Mouse (Mus musculus): Measurements from ENCODE around the gene Crybg2. TPM values are rescaled to one million over a fixed set of nuclear protein-coding genes. Genes with fewer than 3 reads are reported as not detected.

The Crybg2 gene
- polyA plus RNA-seq, 1 experiment from 2014 or later = 1.9 TPM

DNA sequence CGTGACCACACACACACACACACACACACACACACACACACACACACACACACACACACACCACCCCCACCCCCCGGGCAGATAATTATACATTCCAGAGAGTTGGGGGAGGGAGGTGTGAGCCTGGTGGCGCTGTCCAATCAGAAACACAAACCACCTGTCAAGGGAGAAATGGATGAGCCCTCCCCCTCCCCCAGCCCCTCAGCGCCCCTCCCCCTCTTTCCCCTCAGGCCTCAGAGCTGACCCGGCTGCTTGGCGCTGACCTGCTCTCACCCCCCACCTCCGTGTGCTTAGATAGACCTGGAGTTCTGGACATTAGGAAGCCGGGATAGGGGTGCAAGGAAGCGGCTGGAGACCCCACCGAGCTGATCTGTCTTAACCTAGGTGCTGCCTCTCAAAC is 41.4 kb upstream of the Crybg2 start:
- peaks cover 17% of the 10 kb centered on the region for H3K27me3 ChIP-seq (replicated peaks; ENCODE audit: control insufficient read depth, insufficient read depth, low read length)
- under 1% methylated on average over 8 of the region's 10 CpGs for WGBS
- H3K4me2 ChIP-seq (ENCODE audit: low read length) = peak overlapping the region; percentile 50
- peaks cover 14% of the 10 kb centered on the region for H3K4me1 ChIP-seq (ENCODE audit: control insufficient read depth, insufficient read depth, low read length)
- H3K36me3 ChIP-seq (ENCODE audit: control insufficient read depth, insufficient read depth, low read length) = no peaks in the 10 kb centered on the region
- no peaks in the 10 kb centered on the region for H3K9me3 ChIP-seq (replicated peaks; ENCODE audit: control insufficient read depth, low read length)
- DNase-seq (ENCODE audit: low spot score) (peak; percentile 24), ATAC-seq (no peak; the same call in 1 of the 2 replicates)
- no peak overlapping the region for H3K4me3 ChIP-seq (ENCODE audit: low read depth, low read length)
- no peak overlapping the region for H3K27ac ChIP-seq (ENCODE audit: low read depth, low read length)
- no peak overlapping the region for H3K9ac ChIP-seq (ENCODE audit: low read length)

DNA sequence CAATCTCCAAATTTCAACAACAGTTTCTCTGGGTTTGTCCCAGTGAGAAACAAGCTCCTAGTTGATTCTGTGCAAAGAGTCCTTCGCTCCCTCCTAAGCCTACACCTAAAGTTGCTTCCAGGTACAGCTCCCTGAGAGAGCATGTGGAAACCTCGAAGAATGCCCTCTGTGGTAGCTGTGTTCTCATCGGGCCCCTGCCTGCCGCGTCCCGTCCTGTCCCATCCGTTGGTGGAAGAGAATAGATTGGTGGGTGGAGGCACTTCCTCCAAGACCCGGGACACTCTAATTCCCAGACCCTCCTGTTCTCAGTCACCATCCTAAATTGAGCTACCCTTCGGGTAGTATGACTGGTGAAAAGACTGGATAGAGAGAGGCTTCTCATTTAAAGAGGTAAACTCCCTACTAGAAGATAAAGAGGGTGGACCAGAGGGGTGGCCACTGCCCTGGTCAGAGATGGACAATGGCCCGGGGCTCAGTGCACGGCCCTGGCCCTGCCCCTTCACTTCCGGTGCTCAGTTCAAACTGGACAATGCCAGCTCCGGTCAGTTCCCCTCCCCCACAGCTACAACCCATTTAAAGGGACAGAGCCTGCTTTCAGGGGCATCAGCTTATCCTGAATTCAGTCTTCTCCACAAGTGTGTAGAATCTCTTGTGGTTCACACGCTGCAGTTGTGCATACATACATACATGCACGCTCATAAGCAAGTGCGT is 40.8 kb upstream of the Crybg2 start:
- Histone ChIP-seq H3K4me3 (ENCODE audit: low read depth, low read length) (peak overlapping the region; percentile 16), H3K9me3 (replicated peaks; ENCODE audit: control insufficient read depth, low read length) (no peaks in the 10 kb centered on the region), H3K9ac (ENCODE audit: low read length) (no peak overlapping the region), H3K27me3 (replicated peaks; ENCODE audit: control insufficient read depth, insufficient read depth, low read length) (peaks cover 17% of the 10 kb centered on the region), H3K36me3 (ENCODE audit: control insufficient read depth, insufficient read depth, low read length) (no peaks in the 10 kb centered on the region), H3K27ac (ENCODE audit: low read depth, low read length) (0 out of 2 replicates have a peak overlapping the region, but pooled peaks have one; percentile 44), H3K4me2 (ENCODE audit: low read length) (peak overlapping the region; percentile 50), H3K4me1 (ENCODE audit: control insufficient read depth, insufficient read depth, low read length) (peaks cover 14% of the 10 kb centered on the region)
- 2% methylated on average over 16 of the region's 16 CpGs for WGBS
- ATAC-seq (no peak), DNase-seq (ENCODE audit: low spot score) (peak; percentile 43)

DNA sequence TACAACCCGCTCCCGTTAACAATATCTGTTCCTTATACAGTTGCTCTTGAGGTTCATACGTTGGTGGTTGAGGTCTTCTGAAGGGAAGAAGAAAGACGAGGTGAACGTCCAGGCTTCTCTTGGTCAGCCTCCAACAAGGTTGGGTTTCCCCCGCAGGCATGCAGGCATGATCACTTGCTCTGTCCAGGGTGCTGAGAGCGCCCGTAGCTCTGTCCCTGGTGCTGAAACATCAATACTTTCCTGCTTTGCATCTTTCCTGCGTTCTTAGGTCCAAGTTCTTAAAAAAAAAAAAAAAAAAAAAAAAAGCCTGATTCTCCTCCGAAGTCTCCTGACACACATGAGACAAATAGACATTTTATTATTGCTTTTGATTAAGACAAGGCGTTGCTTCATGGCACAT is 40.0 kb upstream of the Crybg2 start:
- no peaks in the 10 kb centered on the region for H3K36me3 ChIP-seq (ENCODE audit: control insufficient read depth, insufficient read depth, low read length)
- H3K4me3 ChIP-seq (ENCODE audit: low read depth, low read length) = no peak overlapping the region
- no peak overlapping the region for H3K27ac ChIP-seq (ENCODE audit: low read depth, low read length)
- no peak overlapping the region for H3K9ac ChIP-seq (ENCODE audit: low read length)
- H3K4me1 ChIP-seq (ENCODE audit: control insufficient read depth, insufficient read depth, low read length) = peaks cover 14% of the 10 kb centered on the region
- H3K9me3 ChIP-seq (replicated peaks; ENCODE audit: control insufficient read depth, low read length) = no peaks in the 10 kb centered on the region
- peaks cover 17% of the 10 kb centered on the region for H3K27me3 ChIP-seq (replicated peaks; ENCODE audit: control insufficient read depth, insufficient read depth, low read length)
- DNase-seq (ENCODE audit: low spot score) = peak; percentile 48
- no peak overlapping the region for H3K4me2 ChIP-seq (ENCODE audit: low read length)
- no peak for ATAC-seq
- 3% methylated on average over 11 of the region's 11 CpGs for WGBS

DNA sequence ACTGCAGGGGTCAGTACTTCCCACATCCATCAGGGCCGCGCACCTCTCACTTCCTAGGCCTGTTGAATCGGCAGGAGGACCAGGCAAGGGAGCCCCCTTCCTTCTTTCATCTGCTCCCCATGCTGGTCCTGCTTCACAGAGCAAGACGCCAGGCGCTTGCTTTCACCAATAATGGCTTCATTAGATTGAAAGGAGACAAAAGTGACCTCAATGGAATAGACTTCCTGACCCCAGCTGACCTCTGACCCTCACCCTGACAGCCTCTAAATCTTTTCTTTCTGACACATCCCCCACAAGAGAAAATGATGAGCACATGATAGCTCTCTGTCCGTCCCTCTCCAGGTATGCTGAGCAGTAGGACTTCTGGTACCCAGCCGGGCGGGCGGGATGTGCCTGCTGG is 34.8 kb upstream of the Crybg2 start:
- Histone ChIP-seq H3K9ac (ENCODE audit: low read length) (no peak overlapping the region), H3K9me3 (replicated peaks; ENCODE audit: control insufficient read depth, low read length) (no peaks in the 10 kb centered on the region), H3K4me2 (ENCODE audit: low read length) (no peak overlapping the region), H3K27me3 (replicated peaks; ENCODE audit: control insufficient read depth, insufficient read depth, low read length) (no peaks in the 10 kb centered on the region), H3K4me1 (ENCODE audit: control insufficient read depth, insufficient read depth, low read length) (no peaks in the 10 kb centered on the region), H3K4me3 (ENCODE audit: low read depth, low read length) (no peak overlapping the region), H3K36me3 (ENCODE audit: control insufficient read depth, insufficient read depth, low read length) (no peaks in the 10 kb centered on the region), H3K27ac (ENCODE audit: low read depth, low read length) (no peak overlapping the region)
- 29% methylated on average over 9 of the region's 9 CpGs for WGBS
- ATAC-seq = no peak
- no peak for DNase-seq (ENCODE audit: low spot score)

DNA sequence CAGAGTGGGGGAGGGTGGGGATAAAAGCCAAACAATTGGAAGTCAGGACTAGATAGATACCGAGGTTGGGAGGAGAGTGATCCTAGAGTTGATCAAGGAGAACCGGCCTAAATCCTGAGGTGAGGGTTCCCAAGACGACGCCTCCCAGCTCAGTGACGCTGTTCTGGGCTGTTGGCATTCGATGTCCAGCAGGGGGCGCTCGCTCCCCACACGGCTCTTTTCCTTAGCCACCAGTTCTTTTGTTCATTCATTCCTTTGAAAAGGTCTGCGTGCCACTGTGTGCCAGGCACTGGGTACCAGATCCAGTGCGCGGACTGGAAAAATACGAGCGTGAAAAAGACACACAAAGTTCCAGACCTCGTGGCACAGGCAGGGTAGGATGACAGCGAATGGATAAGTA is 24.7 kb upstream of the Crybg2 start:
- Histone ChIP-seq H3K4me3 (ENCODE audit: low read depth, low read length) (no peak overlapping the region), H3K36me3 (ENCODE audit: control insufficient read depth, insufficient read depth, low read length) (no peaks in the 10 kb centered on the region), H3K27ac (ENCODE audit: low read depth, low read length) (no peak overlapping the region), H3K9ac (ENCODE audit: low read length) (peak overlapping the region; percentile 35; the same call in 1 of the 2 replicates), H3K4me1 (ENCODE audit: control insufficient read depth, insufficient read depth, low read length) (no peaks in the 10 kb centered on the region), H3K27me3 (replicated peaks; ENCODE audit: control insufficient read depth, insufficient read depth, low read length) (no peaks in the 10 kb centered on the region), H3K9me3 (replicated peaks; ENCODE audit: control insufficient read depth, low read length) (no peaks in the 10 kb centered on the region), H3K4me2 (ENCODE audit: low read length) (no peak overlapping the region)
- 5% methylated on average over 16 of the region's 16 CpGs for WGBS
- peak; percentile 89 for DNase-seq (ENCODE audit: low spot score)
- peak; percentile 32; the same call in 1 of the 2 replicates for ATAC-seq

DNA sequence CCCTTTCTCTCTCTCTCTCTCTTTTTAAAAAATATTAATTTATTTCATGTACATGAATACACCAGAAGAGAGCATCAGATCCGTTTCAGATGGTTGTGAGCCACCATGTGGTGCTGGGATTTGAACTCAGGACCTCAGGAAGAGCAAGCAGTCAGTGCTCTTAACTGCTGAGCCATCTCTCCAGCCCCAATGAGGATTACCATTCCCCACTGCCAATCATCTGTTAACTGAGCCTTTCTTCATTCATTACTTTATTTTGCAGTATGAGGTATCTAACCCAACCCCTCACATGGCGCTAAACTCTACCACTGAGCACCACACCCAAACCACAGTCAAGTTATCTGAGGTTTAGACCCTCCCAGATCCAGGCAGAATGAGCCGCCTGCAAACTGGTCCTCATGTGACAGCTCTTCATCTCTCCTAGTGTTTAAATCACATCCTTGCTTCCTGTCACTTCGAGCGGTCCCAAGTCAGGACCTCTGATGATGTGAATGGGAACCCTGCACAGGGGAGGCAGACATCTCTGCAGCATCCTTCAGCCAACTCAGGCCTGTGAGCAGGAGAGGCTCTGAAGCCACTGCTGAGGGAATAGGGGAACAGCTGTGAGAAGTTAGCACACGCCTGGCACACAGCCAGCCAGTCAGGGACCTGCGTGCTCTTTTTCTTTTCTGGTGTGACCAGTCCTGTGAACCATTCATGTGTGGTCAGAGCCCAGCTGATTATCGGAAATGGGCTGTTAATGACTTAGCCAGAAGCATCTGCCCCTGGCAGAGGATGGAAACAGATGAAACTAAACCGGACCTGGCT is 19.1 kb upstream of the Crybg2 start:
- ATAC-seq = no peak
- no peak overlapping the region for H3K9ac ChIP-seq (ENCODE audit: low read length)
- no peaks in the 10 kb centered on the region for H3K27me3 ChIP-seq (replicated peaks; ENCODE audit: control insufficient read depth, insufficient read depth, low read length)
- peak; percentile 60 for DNase-seq (ENCODE audit: low spot score)
- H3K4me2 ChIP-seq (ENCODE audit: low read length) = no peak overlapping the region
- no peaks in the 10 kb centered on the region for H3K36me3 ChIP-seq (ENCODE audit: control insufficient read depth, insufficient read depth, low read length)
- H3K4me3 ChIP-seq (ENCODE audit: low read depth, low read length) = no peak overlapping the region
- H3K9me3 ChIP-seq (replicated peaks; ENCODE audit: control insufficient read depth, low read length) = no peaks in the 10 kb centered on the region
- H3K27ac ChIP-seq (ENCODE audit: low read depth, low read length) = no peak overlapping the region
- H3K4me1 ChIP-seq (ENCODE audit: control insufficient read depth, insufficient read depth, low read length) = no peaks in the 10 kb centered on the region
- WGBS = 60% methylated on average over 9 of the region's 9 CpGs

DNA sequence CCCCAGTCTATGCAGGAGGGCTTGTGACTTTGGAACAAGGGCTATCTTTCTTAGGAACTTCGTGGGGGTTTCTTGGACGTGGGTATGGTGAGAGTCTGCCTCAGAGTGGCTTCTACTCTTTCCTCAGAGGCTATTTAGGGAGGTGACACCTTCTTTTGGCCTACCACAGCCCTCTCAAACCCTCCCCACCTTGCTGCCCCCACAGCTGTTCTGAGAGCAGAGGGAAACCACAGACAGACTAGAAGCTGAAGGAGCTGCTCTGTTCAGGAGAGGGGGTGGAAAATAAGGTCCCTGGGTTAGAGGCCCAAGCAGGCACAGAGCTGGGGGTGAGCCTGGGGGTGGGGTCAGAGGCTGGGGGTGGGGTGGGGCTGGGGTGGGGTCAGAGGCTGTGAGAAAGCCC is 17.6 kb upstream of the Crybg2 start:
- Histone ChIP-seq H3K4me3 (ENCODE audit: low read depth, low read length) (no peak overlapping the region), H3K9me3 (replicated peaks; ENCODE audit: control insufficient read depth, low read length) (no peaks in the 10 kb centered on the region), H3K9ac (ENCODE audit: low read length) (no peak overlapping the region), H3K27ac (ENCODE audit: low read depth, low read length) (no peak overlapping the region), H3K36me3 (ENCODE audit: control insufficient read depth, insufficient read depth, low read length) (no peaks in the 10 kb centered on the region), H3K27me3 (replicated peaks; ENCODE audit: control insufficient read depth, insufficient read depth, low read length) (no peaks in the 10 kb centered on the region), H3K4me1 (ENCODE audit: control insufficient read depth, insufficient read depth, low read length) (no peaks in the 10 kb centered on the region), H3K4me2 (ENCODE audit: low read length) (no peak overlapping the region)
- WGBS = 64% methylated on average over 2 of the region's 2 CpGs
- no peak for DNase-seq (ENCODE audit: low spot score)
- ATAC-seq = no peak

DNA sequence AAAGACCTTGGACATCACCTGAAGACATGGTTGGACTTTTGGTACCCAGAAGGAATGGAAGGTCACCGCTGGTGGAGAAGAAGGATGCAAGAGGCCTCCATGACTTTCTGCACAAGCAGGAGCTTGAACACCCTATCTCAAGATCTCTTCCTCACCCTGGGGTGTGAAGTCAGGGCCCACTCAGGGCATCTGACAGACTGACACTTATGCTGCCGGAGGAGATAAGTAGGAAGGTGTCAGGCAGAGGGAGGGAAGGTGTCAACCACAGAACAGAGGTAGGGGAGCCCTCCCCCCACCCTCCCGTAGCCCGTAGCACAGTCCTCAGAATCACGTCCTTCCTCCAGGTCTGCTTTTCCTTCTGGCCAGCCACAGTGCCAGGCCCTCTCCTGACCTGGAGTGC is 13.0 kb upstream of the Crybg2 start:
- DNase-seq (ENCODE audit: low spot score) = no peak
- Histone ChIP-seq H3K4me3 (ENCODE audit: low read depth, low read length) (no peak overlapping the region), H3K9ac (ENCODE audit: low read length) (no peak overlapping the region), H3K27me3 (replicated peaks; ENCODE audit: control insufficient read depth, insufficient read depth, low read length) (no peaks in the 10 kb centered on the region), H3K9me3 (replicated peaks; ENCODE audit: control insufficient read depth, low read length) (no peaks in the 10 kb centered on the region), H3K36me3 (ENCODE audit: control insufficient read depth, insufficient read depth, low read length) (no peaks in the 10 kb centered on the region), H3K4me1 (ENCODE audit: control insufficient read depth, insufficient read depth, low read length) (peaks cover under 1% of the 10 kb centered on the region; the same call in 1 of the 2 replicates), H3K27ac (ENCODE audit: low read depth, low read length) (no peak overlapping the region), H3K4me2 (ENCODE audit: low read length) (no peak overlapping the region)
- 88% methylated on average over 5 of the region's 5 CpGs for WGBS
- ATAC-seq = no peak

DNA sequence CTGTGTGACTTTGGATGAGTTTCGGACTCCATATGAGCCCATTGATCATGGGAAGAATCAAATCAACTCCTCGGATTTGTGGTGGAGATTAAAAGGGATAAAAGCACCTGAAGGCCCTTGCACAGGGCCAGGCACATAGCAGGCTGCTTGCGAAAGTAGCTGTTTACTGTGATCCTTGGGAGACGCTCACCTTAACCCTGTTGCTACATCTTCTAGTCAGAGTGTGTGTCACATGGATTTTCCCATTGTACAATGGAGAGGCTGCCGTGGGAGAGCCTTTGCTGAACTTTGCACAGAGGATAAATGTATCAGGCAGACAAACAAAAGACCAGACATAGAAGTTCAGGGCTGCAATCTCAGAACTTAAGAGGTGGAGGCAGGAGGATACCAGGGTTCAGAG is 8.7 kb upstream of the Crybg2 start:
- Histone ChIP-seq H3K36me3 (ENCODE audit: control insufficient read depth, insufficient read depth, low read length) (no peaks in the 10 kb centered on the region), H3K4me1 (ENCODE audit: control insufficient read depth, insufficient read depth, low read length) (peaks cover 3% of the 10 kb centered on the region; the same call in 1 of the 2 replicates), H3K4me2 (ENCODE audit: low read length) (no peak overlapping the region), H3K27ac (ENCODE audit: low read depth, low read length) (no peak overlapping the region), H3K9me3 (replicated peaks; ENCODE audit: control insufficient read depth, low read length) (no peaks in the 10 kb centered on the region), H3K4me3 (ENCODE audit: low read depth, low read length) (no peak overlapping the region), H3K27me3 (replicated peaks; ENCODE audit: control insufficient read depth, insufficient read depth, low read length) (no peaks in the 10 kb centered on the region), H3K9ac (ENCODE audit: low read length) (no peak overlapping the region)
- ATAC-seq (no peak), DNase-seq (ENCODE audit: low spot score) (no peak)
- WGBS = 83% methylated on average over 5 of the region's 5 CpGs
